Mouse (Mus musculus): Measurements from ENCODE around the gene Ankrd54. TPM values are rescaled to one million over a fixed set of nuclear protein-coding genes. Genes with fewer than 3 reads are reported as not detected.
A peak's percentile ranks its signal among the peaks of the same experiment; 100 is the strongest.

Ankrd54 gene
- 10 to 100 TPM; 18.9 to 19.0 TPM for total RNA-seq (2021)
- long read RNA-seq, experiment 1, transcript Ankrd54-201 (8 exons, 1,904 nt): major isoform, 42 of 59 reads
- long read RNA-seq, experiment 1, partial matches to known transcripts: 8 of 59 reads
- long read RNA-seq, experiment 1, other reads (novel, unspliced or antisense): 7 of 59 reads
- long read RNA-seq, experiment 2, transcript Ankrd54-201 (8 exons, 1,904 nt): major isoform, 31 of 47 reads
- long read RNA-seq, experiment 2, partial matches to known transcripts: 4 of 47 reads
- long read RNA-seq, experiment 2, other reads (novel, unspliced or antisense): 10 of 47 reads

DNA sequence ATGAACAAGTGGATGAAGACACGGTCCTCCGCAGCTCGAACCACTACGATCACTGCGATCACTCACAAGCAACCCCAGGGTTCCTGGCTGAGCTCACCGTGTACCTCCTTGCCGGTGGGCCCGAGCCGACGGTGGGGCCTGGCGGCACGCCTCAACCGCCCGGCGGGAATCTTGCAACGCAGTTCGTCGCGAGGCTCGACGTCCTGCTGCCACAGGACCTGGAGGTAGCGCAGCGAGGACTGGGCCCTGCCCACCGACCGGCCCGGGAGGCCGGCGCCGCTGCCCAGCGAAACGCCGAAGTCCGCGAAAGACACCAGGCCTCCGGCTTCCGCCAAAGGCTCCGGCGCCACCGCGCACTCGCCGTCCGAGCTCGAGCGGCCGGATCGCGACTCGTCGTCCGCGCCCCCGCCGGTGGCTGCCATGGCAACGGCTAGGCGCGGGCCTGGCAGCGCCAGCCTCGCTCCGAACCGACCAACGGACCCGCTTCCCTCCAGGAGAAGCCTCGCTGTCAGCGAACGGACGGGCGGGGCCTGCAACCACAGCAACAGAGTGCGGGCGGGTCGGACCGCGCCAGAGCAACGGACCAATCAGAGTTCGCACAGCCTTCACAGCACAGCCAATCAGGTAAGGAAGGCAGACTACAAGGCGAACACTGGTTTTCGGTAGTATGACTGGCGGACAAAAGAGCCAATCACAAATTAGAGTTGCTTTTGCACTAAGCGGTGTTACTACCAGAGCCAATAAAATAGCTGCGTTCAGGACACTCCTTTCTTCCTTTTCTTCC lies at the start of gene Ankrd54:
Ankrd54 (minus strand) TSS at position 518 of the 784 bp plus-strand sequence.
- peak; percentile 98 to 99 for DNase-seq (ENCODE audit: low spot score in 2 of 2)

DNA sequence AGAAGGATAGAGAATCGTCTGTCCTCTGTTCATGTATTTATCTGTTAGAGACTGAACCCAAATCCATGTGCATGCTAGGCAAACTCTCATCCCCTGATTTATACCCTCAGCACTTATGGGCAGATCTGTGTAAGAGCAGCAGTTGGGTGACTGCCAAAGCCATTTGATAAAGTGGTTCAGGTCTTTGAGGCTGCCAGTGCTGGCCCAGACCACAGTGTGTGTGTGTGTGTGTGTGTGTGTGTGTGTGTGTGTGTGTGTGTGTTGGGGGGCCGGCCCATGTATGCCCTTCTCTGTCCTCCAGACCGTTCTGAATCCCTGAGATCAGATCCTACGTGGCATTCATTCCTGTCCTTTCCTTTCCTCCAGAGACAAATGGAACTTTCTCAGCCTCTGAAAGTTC lies 49.1 kb upstream of the Ankrd54 start:
- no peak for DNase-seq (ENCODE audit: low spot score in 2 of 2)

DNA sequence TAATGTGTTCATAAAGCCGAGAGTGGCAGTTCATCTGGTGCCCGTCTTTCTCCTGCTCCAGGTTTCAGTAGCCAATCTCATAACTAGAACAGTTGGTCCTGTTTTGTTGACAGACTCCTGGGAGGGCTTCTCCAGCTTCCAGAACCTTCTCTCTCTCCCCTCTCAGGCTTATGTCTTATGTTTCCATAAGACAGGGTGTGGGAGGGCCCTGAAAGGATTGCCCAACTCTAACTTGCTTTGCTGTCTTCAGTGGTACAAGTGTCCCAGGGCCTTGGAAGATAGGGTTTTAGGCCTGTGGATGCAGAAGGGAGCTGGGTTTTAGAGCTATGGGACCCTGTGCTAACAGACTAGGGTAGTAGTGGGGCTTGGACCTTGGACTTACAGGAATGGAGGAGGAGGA lies 47.8 kb upstream of the Ankrd54 start:
- no peak for DNase-seq (ENCODE audit: low spot score in 2 of 2)

DNA sequence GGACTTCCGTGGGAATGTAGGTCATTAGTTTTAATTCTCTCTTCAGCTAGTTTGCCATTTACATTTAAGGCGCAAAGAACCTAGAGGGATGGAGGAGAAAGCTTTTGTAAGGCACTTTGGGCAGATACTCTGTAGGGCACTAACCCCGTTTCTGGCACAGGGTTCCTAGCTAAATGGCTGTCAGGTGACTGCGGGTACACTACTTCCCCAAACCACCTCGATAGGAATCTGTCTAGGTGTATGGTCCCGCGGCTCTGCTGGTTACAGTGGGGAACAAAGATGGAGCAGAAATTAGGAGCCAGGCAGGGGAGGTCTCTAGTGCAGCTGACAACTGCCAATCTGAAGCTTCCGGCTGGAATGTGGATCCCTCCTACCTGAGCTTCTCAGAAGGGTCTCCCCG lies 47.3 kb upstream of the Ankrd54 start:
- DNase-seq (ENCODE audit: low spot score in 2 of 2): no peak

DNA sequence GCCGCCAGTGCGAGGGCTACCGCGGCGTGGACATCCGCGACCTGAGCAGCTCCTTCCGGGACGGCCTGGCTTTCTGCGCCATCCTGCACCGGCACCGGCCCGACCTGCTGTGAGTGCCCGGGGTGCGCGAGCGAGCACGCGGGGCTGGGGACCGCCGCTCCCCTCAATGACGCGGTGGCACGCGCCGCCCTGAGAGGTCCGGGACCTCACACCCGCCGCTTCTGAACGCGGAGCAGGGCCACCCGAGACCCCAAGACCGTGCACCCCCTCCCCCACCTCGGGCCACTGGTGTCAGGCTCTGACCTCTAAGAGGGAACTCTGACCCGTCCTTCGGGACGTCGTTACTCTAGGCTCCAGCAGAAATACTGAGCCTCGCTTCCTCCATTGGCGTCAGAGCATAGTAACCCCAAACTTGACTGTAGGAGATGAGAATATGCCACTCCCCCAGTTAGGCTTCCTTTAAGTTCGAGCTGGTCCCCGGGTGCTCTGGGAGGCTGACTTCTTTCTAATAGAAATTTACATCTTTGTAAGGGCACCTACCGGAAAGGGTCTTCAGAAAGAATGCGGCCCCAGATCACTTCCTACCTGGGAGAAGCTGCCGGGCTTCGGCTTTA lies 46.7 kb upstream of the Ankrd54 start:
- DNase-seq (ENCODE audit: low spot score in 2 of 2): no peak

DNA sequence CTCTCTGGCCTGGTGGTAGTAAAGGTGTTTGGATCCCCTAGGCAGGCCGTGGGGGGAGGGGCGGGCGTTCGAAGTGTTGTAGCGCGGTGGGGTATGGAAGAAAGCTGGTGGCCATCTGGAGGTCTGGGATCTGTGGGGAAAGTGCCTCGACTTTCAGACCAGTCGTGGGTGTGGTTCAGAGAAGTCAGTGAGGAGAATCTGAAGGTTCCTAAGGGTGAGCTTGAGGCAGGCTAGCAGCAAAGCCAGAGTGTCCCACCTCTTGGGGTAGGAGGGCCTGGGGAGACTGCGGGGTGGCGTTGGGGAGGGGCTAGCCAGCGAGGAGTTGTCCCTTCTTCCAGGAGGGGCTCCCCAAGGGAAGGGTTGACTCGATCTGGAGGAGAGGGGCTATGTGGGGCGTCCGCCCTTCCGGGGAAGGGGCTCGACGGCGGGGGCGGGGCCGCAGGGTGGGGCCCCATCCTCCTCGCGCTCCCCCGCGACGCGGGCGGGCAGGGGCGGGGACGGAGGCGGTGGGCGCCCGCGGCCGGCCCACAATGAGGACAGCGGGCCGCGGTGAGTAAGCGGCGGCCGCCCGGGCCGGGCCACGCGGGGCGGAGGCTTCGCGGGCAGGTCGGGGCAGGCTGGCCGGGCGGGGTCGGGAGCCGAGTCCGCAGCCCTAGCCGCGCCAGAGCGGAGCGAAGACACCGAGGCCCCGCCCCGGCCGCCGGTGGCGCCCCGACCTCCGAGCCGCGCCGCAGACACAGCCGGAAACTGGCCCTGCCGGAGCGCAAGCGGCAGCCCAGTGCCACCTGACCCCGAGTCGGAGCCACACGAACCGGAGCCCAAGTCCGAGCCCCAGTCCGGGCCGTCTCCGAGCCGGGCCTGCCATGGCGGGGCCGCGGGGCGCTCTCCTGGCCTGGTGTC lies 46.0 kb upstream of the Ankrd54 start, which contains the start of gene Micall1:
Micall1 (plus strand) TSS at position 478 of the 900 bp plus-strand sequence.
- DNase-seq (ENCODE audit: low spot score in 2 of 2): no peak

DNA sequence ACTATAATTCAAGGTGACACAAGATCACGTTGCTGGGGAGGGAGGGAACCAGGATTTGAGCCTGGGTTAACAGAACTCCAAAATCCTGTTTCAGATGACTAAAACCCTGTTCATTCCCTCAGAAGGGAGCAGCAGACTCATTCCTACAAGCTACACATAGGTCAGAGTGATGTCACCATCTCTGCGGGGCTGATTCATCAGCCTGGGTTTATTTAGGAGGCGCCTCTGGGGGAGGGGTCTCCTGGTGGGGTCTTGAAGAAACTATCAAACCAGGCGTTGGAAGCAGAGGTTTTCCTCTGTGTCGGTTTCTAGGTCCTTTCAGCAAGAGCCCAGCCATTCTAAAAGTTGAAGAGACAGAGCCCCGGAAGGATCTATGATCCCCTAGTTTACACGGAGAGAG lies 45.3 kb upstream of the Ankrd54 start:
- DNase-seq (ENCODE audit: low spot score in 2 of 2): no peak

DNA sequence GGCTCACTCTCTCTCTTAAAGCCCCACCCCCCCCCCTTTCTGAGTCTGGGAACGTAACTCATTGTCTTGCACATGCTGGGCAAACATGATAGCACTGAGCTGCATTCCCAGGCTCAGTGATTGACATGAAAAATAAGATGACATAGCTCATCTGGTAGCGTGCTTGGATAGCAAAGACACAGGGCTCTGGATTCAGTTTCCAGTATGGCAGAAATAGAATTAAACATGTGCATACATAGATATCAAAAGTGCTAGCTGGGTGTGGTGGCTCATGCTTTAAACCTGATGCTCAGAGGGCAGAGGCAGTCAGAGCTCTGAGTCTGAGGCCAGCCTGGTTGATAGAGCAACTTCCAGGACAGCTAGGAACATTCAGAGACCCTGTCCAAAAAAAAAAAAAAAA lies 43.1 kb upstream of the Ankrd54 start:
- DNase-seq (ENCODE audit: low spot score in 2 of 2): no peak

DNA sequence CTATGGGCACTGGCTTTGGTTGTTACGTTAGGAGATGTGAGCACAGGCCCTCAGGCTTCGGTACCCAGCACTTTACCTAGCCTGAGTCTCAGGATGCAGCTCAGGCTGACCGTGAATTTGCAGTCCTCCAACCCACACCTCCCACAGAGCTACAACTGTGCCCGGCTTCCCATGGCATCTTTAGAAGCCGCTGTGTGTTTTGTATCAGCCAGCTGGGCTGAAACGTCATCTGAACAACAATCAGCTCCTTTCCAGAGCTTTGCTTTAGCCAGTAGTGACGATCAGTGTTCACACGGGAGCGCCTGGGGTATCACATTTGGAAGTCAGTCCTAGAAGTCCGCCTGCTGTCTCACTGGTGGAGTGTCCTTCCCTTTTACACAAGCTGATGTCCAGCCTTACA lies 40.6 kb upstream of the Ankrd54 start:
- DNase-seq (ENCODE audit: low spot score in 2 of 2): no peak

DNA sequence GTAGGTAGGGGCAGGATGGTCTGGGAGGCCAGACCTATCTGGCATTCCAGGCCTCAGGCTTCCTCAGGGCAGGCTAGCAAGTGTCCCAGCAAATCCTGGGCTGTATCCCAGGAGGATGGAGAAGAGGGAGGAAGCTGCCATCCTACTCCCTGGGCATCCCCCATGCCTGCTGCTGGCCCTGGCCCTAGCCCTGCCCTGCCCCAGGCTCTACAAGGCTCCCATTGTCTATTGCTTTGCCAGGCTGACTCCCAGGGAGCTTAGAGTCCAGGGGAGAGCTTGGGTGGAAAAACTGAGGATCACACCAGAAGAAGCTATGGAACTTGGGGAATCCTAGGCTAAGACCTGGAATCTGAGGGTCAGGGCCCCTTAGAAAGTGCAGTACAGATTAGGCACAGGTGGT lies 38.8 kb upstream of the Ankrd54 start:
- no peak for DNase-seq (ENCODE audit: low spot score in 2 of 2)

DNA sequence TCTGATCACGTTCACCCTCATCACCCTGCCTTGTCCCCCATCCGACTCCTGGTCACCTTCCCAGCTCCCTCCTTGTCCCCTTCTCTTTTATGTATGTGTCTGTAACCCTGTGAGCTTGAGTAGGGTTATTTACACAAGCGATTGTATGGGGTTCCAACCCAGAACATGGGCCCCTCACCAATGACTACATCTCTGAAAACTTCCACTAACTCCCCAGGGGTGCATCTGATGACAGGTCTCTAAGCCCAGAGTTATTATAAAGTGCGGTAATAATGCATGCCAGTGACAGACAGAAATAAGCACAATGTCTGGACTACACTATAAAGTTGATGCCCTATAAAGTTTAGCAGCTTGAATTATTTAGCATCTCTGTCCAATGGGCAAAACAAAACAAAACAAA lies 37.7 kb upstream of the Ankrd54 start:
- no peak for DNase-seq (ENCODE audit: low spot score in 2 of 2)

DNA sequence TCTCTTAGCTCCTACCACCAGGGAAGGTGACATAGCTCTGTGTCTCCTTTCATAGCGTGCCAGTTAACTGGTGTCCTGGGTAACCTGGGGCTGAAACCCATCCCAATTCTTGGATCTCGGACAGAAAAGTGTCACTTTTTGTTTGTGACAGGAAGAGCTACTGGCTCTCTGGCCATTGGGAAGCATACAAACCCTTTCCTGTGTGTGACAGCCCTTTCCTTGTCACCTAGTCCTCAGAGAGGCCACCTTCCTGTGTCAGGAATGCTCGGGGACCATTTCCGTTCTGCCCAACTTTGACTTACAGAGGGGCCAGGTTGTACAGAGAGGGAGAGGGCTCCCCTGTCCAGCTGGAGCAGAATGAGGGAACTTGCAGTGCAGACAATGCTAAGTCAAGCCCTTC lies 36.8 kb upstream of the Ankrd54 start:
- no peak for DNase-seq (ENCODE audit: low spot score in 2 of 2)

DNA sequence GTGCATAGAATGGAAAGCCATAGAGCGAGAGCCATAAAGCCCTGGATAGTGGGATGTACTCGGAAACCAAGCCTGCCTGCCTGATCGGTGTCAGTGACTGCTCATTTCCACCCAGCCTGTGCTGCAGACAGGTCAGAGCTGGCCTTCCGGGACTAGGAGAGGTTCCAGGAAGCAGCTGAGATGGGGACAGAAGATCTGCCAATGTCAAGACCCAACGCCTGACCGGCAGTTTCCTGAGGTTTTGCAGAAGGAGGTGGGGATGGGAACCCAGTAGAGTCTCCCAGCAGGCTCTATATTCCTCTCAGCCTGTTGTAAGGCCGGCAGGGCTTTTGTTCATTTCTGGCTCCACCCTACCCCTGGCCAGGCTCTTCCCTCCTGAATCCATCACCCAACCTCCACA lies 36.2 kb upstream of the Ankrd54 start:
- DNase-seq (ENCODE audit: low spot score in 2 of 2): no peak

DNA sequence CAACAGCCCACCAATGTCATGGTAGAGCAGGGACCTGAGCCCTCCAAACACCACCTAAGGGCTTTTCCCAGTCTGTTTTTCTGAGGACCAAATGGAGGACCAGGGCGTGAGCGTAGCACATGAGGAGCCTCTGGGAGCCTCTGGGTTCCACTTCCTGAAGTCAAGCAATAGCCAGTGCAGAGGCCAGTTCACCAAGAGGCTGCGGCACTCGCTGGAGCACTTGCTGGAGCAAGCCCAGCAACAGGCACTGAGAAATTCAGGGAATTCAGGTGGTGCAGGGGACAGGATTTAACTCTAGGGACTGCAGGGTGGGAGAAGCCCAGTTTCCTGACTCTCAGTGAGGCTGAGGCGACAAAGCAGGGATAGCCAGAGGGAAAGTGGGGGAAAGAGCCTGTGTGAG lies 35.5 kb upstream of the Ankrd54 start:
- no peak for DNase-seq (ENCODE audit: low spot score in 2 of 2)

DNA sequence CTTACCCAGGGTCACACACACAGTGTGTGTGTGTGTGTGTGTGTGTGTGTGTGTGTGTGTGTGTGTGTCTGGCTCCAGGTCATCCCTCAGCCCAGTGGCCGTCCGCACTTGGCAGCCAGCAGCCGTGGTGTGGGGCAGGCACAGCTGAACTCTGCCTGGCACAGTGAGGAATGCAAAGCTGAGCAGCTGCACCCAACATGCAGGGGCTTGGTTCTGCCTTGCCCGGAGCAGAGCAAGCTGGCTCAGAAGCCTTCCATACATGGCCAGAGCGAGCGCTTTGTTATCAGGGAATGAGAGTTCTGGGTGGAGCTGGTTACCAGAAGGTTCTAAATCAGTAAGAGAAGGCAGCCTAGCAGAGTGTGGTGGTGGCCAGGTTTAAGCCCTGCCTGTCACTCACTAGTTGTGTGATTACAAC lies 34.9 kb upstream of the Ankrd54 start:
- peak; percentile 53 to 59 for DNase-seq (ENCODE audit: low spot score in 2 of 2)

DNA sequence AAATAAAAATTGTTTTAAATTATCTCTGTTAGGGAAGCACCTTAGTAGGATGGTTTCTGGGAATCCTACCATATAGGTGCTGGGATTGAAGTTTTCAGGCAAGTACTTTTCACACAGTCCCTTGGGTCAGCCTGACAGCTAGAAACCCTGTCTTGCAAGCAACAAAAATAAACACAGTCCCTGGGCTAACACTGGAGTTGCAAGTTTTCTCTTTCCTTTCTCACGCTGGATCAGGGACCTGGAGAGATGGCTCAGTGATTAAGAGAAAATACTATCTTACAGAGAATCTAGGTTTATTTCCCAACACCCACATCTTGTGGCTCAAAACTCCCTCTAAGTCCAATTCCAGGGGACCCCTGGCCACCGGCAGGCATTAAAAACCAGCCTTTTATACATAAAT lies 34.4 kb upstream of the Ankrd54 start:
- DNase-seq (ENCODE audit: low spot score in 2 of 2): no peak

DNA sequence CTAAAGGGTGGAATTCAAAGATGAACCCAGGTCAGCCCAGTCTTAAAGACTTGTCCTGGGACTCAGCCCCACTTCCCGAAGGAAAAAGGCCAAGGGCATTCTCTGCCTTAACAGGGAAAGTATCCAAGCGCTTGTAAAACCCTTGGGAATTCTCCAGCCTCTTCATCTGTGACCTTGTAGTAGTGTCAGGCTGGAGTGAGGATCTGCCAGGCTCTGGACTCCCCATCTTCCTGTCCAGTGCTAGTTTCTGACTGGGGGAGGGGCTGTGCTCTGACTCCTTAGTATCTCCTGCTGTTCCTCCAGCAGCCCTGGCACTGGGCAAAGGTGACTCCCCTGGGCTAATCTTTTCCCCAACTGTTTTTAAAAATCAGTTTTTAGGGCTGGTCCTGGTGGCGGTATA lies 33.9 kb upstream of the Ankrd54 start:
- DNase-seq (ENCODE audit: low spot score in 2 of 2): no peak

DNA sequence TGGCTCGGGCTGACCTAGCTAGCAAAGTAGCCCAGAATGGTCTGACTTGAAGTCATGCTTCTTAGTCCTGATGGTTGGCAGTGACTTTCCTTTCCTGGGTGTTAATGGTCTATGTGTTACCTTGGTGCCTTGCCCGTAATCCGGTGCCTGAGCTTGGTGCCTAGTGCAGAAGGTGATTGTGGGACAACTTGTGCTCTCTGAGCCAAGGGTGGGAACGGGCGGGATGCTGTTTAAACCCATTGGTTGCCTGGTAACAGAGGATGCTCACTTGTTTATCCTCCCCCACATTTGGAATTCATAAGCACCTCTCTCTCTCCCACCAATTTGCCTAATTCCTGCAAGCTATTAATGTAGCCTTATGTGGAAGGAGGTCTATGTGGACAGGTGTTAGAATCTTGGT lies 32.8 kb upstream of the Ankrd54 start:
- DNase-seq (ENCODE audit: low spot score in 2 of 2): no peak

DNA sequence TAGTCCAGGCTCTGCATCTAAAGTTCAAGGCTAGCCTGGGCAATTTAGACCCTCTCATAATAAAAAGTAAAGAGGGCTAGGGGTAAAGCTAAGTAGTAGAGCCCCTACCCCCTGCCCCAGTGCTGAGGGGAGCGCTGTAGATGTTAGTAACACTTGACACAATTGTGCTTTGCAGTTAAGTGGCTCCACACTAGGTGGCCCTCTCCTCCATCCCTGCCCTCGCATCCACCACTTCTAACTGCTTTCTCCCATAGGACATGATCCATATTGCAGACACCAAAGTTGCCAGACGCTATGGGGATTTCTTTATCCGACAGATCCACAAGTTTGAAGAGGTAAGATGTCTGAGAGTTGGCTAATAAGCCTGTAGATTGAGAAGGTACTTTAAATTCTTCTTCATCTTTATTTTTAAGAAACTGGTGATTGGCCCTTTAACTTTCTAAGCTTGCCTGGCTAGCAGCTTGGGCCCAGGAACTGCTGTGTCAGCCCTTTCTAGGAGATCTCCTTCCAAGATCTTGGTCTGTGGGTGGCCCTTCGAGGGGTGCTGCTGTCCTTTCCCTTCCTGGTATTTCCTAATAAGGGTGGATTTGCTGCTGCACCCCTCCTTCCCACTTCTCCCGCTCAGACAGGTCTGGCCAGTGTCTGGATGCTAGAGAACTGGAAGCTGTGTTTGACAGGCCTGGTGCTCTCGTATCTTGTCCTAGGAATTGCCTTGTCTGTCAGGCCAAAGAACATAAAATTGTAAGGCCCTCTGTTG lies 30.6 kb upstream of the Ankrd54 start:
- no peak for DNase-seq (ENCODE audit: low spot score in 2 of 2)

DNA sequence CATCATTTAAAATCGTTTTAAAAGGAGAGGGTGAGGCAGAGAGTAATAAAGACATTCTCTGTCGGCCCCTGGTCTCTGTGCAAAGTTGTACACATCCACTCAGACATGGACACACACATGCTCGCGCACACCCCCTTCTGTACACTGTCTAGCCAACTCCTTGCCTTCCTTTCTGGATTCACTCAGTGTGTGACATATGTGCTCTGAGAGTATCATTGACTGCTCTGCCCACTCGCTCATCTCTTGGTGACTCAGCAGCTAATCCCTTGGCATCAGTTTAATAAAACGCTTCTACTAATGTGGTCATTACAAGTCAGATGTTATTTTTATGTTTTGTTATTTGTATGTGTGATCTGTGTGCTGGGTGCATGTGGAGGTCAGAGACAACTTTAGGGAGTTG lies 29.6 kb upstream of the Ankrd54 start:
- DNase-seq (ENCODE audit: low spot score in 2 of 2): no peak

DNA sequence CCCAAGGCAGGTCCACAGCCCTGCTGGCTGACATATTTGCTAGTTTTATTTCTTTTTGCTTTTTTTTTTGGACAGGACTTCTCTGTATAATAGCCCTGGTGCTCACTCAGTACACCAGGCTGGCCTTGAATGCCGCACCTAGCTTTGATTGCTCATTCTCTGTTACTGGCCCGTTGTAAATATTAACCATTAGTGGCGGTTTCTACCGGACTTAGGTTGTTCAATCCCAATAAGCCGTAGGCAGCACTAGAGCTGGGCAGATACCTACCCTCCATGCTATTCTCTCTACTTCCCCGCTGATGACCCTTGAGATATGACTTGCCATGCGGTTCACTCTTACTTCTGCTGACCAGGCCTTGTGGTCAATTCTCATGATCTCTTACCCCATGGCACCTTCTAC lies 16.9 kb upstream of the Ankrd54 start:
- no peak for DNase-seq (ENCODE audit: low spot score in 2 of 2)

Measured in layer of hippocampus, postnatal 14 days (tissue).